Mouse (Mus musculus) adrenal gland, postnatal 36 days (tissue): ENCODE results near the gene Timm50. TPM values are rescaled to one million over a fixed set of nuclear protein-coding genes. Genes with fewer than 3 reads are reported as not detected.

Source experiments
- DNase-seq, 2 experiments: peaks; one replicate each; pipeline ENCODE4 v3.0.0; 2021; ENCODE audit warnings: mixed read lengths in 1 of 2
- total RNA-seq, 2 experiments: library from RNA; stranded (reverse); gene quantifications; 2 replicates each; pipeline ENCODE4 v1.2.3; 2021

The Timm50 gene
- total RNA-seq, 2 experiments from 2014 or later = 84.0 to 102 TPM

- DNase-seq = no peak
These were observed 14.6 kb upstream of the Timm50 start for GRCm38 (mm10) chr7:28326457-28326856.

DNA sequence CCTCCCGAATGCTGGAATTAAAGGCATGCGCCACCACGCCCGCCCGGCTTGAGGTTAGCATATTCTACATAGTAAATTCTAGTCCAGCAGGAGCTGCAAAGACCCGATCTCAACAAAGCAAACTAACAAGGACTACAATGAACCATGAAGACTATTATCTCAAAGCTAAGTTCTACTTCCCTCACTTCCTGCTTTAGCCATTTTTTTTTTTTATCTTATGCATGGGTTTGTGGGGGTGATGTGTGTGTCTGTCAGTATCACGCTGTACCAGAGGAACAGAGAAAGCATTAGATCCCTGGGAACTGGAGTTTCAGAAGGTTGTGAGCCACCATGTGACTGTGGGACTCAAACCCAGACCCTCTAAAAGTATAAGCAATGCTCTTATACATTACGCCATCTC lies 13.4 kb upstream of the Timm50 start:
- DNase-seq = no peak

DNA sequence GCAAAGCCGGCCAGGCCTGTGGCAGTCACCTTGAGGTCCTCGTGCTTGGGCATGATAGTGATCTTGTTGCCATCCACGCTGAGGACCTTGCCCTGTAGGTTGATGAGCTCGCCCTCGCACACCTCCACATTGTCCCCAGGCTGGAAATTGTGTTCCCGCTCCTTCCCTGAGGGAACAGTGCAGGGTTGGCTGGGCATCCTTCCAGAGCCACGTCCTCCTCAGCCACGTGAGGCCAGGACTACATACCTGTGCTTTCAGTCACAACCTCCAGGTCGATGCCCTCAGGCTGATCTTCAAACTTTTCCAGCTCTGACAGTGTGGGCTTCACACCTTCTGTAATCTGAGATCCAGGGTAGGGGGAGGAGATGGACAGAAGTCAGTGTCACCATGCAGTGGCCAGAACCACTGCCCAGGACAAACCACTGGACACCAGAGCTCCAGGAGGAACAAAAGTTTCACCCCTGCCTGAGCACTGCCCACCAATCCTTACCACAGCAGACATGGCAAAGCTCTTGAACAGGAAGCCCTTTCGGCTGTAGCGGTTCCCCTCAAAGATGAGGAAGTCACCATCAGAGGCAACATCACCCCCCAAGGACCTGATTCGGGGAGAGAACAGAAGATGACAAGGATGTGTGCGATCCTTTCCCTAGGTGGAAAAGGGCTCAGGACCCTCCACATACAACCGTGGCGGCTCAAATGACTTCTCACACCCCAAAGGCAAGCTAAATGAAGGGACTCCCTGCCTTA lies 10.3 kb upstream of the Timm50 start:
- DNase-seq = no peak

DNA sequence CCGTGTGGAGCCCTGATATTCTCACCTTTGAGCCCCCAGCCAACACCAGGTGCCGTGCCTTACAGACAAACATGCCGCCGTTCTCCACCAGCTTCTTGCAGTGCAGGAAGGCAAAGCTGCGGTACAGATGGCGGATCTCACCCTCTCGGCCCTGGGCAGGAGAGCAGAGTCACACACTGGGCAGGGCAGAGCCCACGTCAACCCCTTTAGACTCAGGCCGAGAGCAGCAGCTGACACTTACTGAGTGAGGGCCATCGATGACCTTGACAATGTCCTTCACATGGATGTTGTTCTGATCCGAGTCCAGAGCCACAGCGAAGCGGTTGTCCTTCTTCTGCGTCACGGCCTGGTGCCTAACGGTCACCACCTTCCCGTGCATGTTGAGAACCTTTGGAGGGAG lies 6.8 kb upstream of the Timm50 start:
- peak; percentile 65 to 70 for DNase-seq

GRCm38 (mm10) chr7:28318036-28318435 lies 6.2 kb upstream of the Timm50 start:
- DNase-seq = peak in 1 of 2 experiments; percentile 20

DNA sequence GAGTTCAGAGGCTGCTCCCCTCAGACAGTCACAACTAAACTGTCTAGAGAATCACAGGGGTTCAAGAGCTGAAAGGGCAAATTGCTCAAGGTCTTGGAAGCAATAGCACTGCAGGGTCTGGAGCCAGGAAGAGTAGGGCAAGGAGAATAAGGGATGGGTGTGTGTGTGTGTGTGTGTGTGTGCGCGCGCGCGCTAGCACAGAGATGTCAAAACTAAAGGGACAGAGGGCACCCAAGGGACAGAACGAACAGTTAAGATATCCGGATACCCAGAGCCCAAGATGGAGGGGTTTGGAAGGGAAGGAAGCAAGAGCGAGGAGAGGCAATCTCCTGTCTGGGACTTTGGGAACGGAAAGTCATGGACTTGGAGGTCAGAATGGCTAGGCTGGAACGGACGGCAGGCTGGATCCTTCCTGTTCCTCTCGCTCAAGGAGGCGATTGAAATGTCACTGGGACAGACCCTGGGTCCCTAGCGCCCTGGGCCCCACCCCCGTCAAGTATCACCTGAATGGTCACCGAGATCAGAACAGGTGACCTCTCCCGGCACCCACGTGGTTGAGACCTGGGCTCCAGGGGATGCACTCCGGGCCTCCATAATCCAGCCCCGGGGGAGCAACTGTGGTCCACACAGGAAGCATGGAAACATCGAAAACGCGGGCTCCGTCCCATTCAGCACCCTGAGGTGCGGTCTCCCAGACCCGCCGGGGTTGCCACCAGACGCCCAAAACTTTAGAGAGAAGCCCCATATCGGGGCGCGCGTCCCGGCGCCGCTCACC lies 534 bp downstream of the Timm50 start:
- peak in 1 of 2 experiments; percentile 28 for DNase-seq

- DNase-seq = no peak
These were observed 2.1 kb downstream of the Timm50 start for GRCm38 (mm10) chr7:28309737-28310136.

DNA sequence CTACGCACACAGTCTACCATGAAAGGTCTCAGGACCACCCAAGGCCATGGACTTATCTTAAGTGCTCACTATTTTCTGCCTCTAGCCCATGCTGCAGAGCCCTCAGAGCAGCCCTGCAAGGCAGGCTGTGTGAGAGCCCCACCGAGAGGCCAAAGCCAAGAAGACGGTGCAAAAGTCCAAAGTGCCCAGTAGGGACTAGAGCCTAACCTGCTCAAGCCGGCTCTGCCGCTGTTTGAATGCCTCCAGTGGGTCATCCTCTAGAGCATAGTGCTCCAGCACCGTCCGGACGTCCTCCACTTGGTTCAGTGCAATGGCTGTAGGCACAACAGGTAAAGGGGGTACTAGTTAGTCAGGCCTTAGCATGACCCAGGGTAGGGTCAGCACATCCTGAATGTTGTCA lies 5.7 kb downstream of the Timm50 start:
- DNase-seq = no peak

DNA sequence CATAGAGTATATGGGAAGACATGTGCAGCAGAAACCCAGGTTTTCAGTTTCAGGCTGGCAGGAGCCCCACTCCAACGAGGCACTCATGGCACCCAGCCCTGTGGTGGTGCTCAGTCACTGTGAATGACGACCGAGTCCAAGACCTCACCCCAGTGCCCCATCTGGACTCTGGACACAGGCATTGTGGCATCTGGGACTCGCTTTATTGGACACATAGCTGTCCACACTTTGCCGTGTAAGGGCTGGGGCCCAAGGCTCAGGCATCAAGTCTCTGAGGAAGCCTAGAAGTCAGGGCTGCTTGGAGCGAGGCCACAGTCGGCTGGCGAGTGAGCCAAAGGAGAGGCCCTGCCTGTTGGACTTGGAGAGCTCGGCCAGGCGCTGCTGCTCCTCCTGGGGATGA lies 6.2 kb downstream of the Timm50 start:
- peak in 1 of 2 experiments; percentile 59 for DNase-seq

DNA sequence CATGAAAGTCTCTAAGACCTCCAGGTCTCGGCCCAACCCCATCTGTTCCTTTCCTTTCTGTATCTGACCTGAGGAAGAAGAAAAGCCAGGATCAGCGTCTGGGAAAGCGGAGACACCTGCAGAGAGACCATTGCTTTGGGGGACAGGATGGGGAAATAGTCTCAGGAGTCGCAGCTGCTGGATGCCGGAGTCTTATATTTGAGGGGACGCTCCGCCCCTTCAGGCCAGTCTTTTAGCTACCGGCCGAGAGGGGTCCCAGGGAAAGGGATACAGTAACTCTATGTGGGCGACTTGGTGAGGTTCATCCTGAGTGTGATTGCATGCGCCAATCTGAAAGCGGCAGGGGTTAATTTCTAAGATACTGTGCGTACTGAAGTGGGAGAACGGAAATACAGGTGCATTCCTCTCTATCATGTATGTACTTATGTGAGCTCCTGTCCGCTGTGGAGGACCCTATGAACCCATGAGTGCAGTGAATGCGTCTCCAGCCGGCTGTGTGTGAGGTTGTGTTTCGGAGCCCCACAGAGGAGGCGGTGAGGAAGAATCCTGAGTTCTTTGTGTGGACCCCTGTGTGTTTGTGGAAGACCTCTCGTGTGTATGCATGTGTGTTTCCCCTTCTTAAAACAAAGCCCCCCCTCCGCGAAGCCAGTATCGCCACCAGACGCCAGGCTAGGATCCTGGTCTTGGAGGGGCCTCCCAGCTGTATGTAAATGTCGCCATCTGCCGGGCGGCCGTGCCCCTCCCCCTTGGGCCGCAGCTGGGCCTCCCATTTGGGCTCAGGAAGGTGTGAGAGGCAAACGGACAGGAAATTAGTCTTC lies 10.0 kb downstream of the Timm50 start, which contains the start of gene Dll3:
Gene Dll3, minus strand, starts transcription at position 623 of the 818 bp plus-strand sequence.
- DNase-seq = peak; percentile 70 to 75

DNA sequence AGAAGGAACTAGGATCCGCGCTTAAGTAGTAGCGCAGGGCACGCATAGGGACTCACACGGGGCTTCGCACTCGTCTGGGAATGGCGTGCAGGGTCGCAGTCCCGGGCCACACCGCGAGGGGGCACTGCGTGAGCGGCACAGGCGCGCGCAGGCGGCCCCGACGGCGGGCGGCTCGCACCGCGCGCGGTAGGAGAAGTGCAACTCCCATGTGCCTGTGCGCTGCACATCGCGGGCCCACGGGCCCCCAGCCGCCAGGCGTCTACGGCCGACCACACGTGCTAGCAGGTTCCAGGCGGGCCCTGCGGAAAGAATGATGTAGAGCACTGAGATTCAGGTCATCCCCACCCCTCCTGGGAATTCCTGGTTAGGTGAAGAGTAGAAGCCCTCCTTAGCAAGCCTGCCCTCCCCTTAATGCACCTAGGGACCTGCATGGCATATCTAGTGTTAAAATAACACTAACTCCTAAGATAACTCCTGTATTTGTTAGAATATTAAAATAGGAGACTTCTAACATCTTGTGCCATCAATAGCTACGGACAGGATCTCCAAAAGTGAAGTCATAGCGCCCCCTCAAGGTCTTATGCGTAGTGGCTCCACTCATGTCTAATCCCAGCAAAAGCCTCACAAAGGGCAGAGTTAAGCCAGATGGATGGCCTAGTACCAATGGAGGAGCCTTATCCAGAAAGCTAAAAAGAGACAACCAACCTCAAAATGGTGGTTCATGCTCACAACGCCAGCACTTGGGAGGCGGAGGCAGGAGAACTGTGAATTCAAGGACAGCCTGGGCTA lies 12.8 kb downstream of the Timm50 start:
- DNase-seq = peak; percentile 49 to 70

- peak; percentile 84 for DNase-seq
These were observed 17.4 kb downstream of the Timm50 start for GRCm38 (mm10) chr7:28294481-28294880.

GRCm38 (mm10) chr7:28290638-28291590 lies 21.0 kb downstream of the Timm50 start, which contains the start of gene Selenov:
Selenov (minus strand) TSS chr7:28291186.
- peak; percentile 57 to 61 for DNase-seq

DNA sequence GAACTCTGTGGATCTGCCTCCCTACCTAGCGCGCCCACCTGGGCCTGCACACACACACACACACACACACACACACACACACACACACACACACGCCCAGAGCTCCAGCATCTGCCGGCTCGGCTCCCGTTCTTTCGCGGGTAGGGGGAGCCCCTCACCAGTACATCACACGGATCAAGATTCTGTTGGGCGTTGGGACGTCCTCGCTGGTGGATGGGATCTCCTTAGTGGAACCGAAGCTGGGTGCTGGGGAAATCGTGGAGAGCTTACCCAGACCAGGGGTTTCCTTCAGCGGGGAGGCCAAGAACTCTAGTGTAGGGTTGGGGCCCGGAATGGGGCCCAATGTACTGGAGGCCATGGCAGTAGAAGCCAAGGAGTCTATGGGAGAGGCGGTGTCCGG lies 21.7 kb downstream of the Timm50 start:
- DNase-seq = no peak

- DNase-seq = no peak
These were observed 31.2 kb downstream of the Timm50 start for GRCm38 (mm10) chr7:28280630-28281029.

- no peak for DNase-seq
These were observed 33.6 kb downstream of the Timm50 start for GRCm38 (mm10) chr7:28278279-28278652.

GRCm38 (mm10) chr7:28277615-28278278 lies 34.1 kb downstream of the Timm50 start, which contains the start of gene Eid2b:
Eid2b (plus strand) TSS chr7:28277739.
- DNase-seq = peak; percentile 97

GRCm38 (mm10) chr7:28277237-28277614 lies 34.6 kb downstream of the Timm50 start:
- DNase-seq = no peak

GRCm38 (mm10) chr7:28271761-28272160 lies 40.1 kb downstream of the Timm50 start:
- no peak for DNase-seq

DNA sequence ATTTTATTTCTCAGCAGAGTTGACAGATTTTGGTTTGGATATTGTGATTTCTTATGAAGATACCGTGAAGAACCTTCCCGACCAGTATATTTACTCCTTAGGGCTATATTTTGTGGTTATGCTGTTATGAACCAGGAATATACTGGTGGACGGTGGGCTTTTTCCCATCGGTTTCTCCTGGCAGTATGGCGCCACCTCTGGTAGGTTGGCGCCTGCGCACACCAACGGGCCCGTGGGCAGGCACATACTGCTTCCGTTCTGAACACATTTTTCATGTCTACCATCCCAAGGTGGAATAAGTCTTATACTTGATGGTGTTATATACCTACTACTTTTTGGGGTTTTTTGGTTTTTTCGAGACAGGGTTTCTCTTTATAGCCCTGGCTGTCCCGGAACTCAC lies 42.5 kb downstream of the Timm50 start:
- DNase-seq = no peak
